Mouse (Mus musculus) CH12.LX (cell line): ENCODE data around the gene Barx1. TPM values are rescaled to one million over a fixed set of nuclear protein-coding genes. Genes with fewer than 3 reads are reported as not detected.

Source experiments
- DNase-seq: peaks from one replicate; pipeline ENCODE4 v3.0.0-alpha.2; 2013; ENCODE audit errors: extremely low read depth
- H3K27ac ChIP-seq: 2 replicates; pipeline ENCODE4 v1.5.1; 2012; ENCODE audit warnings: low read depth, mild to moderate bottlenecking, control low read depth, moderate library complexity; ENCODE audit not compliant: insufficient read depth
- H3K27me3 ChIP-seq: replicated peaks from 2 replicates; pipeline ENCODE3; 2012; ENCODE audit warnings: inconsistent platforms
- H3K36me3 ChIP-seq, 2 experiments: replicated peaks in 1 of 2; 2 replicates each; pipeline versions ENCODE3 to v1.6.1; 2012; ENCODE audit warnings: inconsistent platforms in 1 of 2, low read length in 1 of 2, mild to moderate bottlenecking in 1 of 2, mixed read lengths in 1 of 2, moderate library complexity in 1 of 2; ENCODE audit not compliant: control insufficient read depth in 1 of 2, insufficient read depth in 1 of 2
- H3K4me1 ChIP-seq, 2 experiments: 2 replicates each; pipeline ENCODE4 v1.6.1; 2012; ENCODE audit warnings: inconsistent platforms in 1 of 2, moderate library complexity in 1 of 2; ENCODE audit not compliant: insufficient read depth in 2 of 2, control insufficient read depth in 1 of 2
- H3K4me2 ChIP-seq: 2 replicates; pipeline ENCODE4 v1.6.1; 2012; ENCODE audit warnings: low read depth, mild to moderate bottlenecking, control low read depth; ENCODE audit not compliant: poor library complexity, insufficient read depth, severe bottlenecking
- H3K4me3 ChIP-seq, 3 experiments: fragments of 150-350 bp in 1 of 3; sonication (generic) in 1 of 3; replicated peaks in 1 of 3; 2 replicates each; pipeline versions ENCODE3 to v1.5.1; 2011 to 2012; ENCODE audit warnings: low read depth in 2 of 3, low read length in 2 of 3, mild to moderate bottlenecking in 2 of 3, moderate library complexity in 2 of 3, control low read depth in 1 of 3, improper control_type of control experiment in 1 of 3, inconsistent platforms in 1 of 3, mixed read lengths in 1 of 3; ENCODE audit not compliant: poor library complexity in 1 of 3
- H3K79me2 ChIP-seq: replicated peaks from 2 replicates; pipeline ENCODE4 v1.6.1; 2012; ENCODE audit warnings: mild to moderate bottlenecking, moderate library complexity; ENCODE audit not compliant: control insufficient read depth, poor library complexity, insufficient read depth, severe bottlenecking; ENCODE audit errors: extremely low read depth
- H3K9ac ChIP-seq: 2 replicates; pipeline ENCODE4 v1.6.1; 2012; ENCODE audit warnings: low read depth, mild to moderate bottlenecking, control low read depth, moderate library complexity; ENCODE audit not compliant: insufficient read depth
- H3K9me3 ChIP-seq: replicated peaks from 2 replicates; pipeline ENCODE3; 2012; ENCODE audit warnings: low read length, inconsistent platforms, mixed read lengths
- BHLHE40 ChIP-seq: IDR thresholded peaks from 2 replicates; pipeline ENCODE4 v1.6.1; 2011; ENCODE audit warnings: mild to moderate bottlenecking, low read depth, low read length, improper control_type of control experiment
- CHD1 ChIP-seq: IDR thresholded peaks from 2 replicates; pipeline ENCODE4 v1.6.1; 2012; ENCODE audit warnings: low read depth, low read length, improper control_type of control experiment, inconsistent platforms
- CHD2 ChIP-seq: IDR thresholded peaks from 2 replicates; pipeline ENCODE4 v1.6.1; 2011; ENCODE audit warnings: low read length, improper control_type of control experiment
- CTCF ChIP-seq, 2 experiments: IDR thresholded peaks in 1 of 2; conservative IDR thresholded peaks in 1 of 2; 2 replicates each; pipeline ENCODE4 v1.5.1; 2011 to 2012; ENCODE audit warnings: low read depth in 2 of 2, low read length in 2 of 2, improper control_type of control experiment in 1 of 2, inconsistent platforms in 1 of 2, mild to moderate bottlenecking in 1 of 2, moderate library complexity in 1 of 2
- ELF1 ChIP-seq: IDR thresholded peaks from 2 replicates; pipeline ENCODE4 v1.6.1; 2014; ENCODE audit warnings: low read depth, mild to moderate bottlenecking, inconsistent platforms, low read length, improper control_type of control experiment
- ETS1 ChIP-seq: conservative IDR thresholded peaks from 2 replicates; pipeline ENCODE4 v1.6.1; 2012; ENCODE audit warnings: low read depth, mild to moderate bottlenecking, inconsistent platforms, low read length, improper control_type of control experiment, moderate library complexity
- JUN ChIP-seq: IDR thresholded peaks from 2 replicates; pipeline ENCODE4 v1.6.1; 2011; ENCODE audit warnings: low read depth, mild to moderate bottlenecking, low read length, improper control_type of control experiment, moderate library complexity; ENCODE audit not compliant: insufficient read depth
- JUND ChIP-seq: conservative IDR thresholded peaks from 2 replicates; pipeline ENCODE4 v1.6.1; 2011; ENCODE audit warnings: low read depth, low read length, improper control_type of control experiment
- MAZ ChIP-seq: IDR thresholded peaks from 2 replicates; pipeline ENCODE4 v1.6.1; 2012; ENCODE audit warnings: low read depth, mild to moderate bottlenecking, inconsistent platforms, low read length, improper control_type of control experiment, moderate library complexity
- MXI1 ChIP-seq: IDR thresholded peaks from 2 replicates; pipeline ENCODE4 v1.6.1; 2011; ENCODE audit warnings: mild to moderate bottlenecking, low read depth, low read length, improper control_type of control experiment
- NRF1 ChIP-seq: IDR thresholded peaks from 2 replicates; pipeline ENCODE4 v1.6.1; 2014; ENCODE audit warnings: low read depth, mild to moderate bottlenecking, inconsistent platforms, low read length, improper control_type of control experiment, moderate library complexity
- POLR2AphosphoS2 ChIP-seq: IDR thresholded peaks from 2 replicates; pipeline ENCODE4 v1.6.1; 2011; ENCODE audit warnings: low read depth, low read length, improper control_type of control experiment
- SIN3A ChIP-seq: IDR thresholded peaks from 2 replicates; pipeline ENCODE4 v1.6.1; 2012; ENCODE audit warnings: low read length, improper control_type of control experiment, inconsistent platforms
- TBP ChIP-seq: conservative IDR thresholded peaks from 2 replicates; pipeline ENCODE4 v1.6.1; 2011; ENCODE audit warnings: low read depth, low read length, improper control_type of control experiment
- USF1 ChIP-seq: IDR thresholded peaks from 2 replicates; pipeline ENCODE4 v1.6.1; 2014; ENCODE audit warnings: low read depth, mild to moderate bottlenecking, inconsistent platforms, low read length, improper control_type of control experiment
- ZC3H11A ChIP-seq: IDR thresholded peaks from 2 replicates; pipeline ENCODE4 v1.6.1; 2012; ENCODE audit warnings: low read depth, mild to moderate bottlenecking, inconsistent platforms, low read length, improper control_type of control experiment
- ZKSCAN1 ChIP-seq: IDR thresholded peaks from 2 replicates; pipeline ENCODE4 v1.6.1; 2012; ENCODE audit warnings: low read depth, inconsistent platforms, low read length, improper control_type of control experiment, borderline replicate concordance
- ZMIZ1 ChIP-seq: IDR thresholded peaks from 2 replicates; pipeline ENCODE4 v1.6.1; 2012; ENCODE audit warnings: low read depth, mild to moderate bottlenecking, inconsistent platforms, low read length, improper control_type of control experiment
- dilution Hi-C: fragments of 300-500 bp; cut with MboI; formaldehyde crosslinking; loops from 2 replicates; pipeline ENCODE4 v1.14.3; 2020; ENCODE audit warnings: low sequenced_read_pairs; ENCODE audit not compliant: extremely low pct_unique_long_range_greater_than_20kb, extremely low pct_ligation_motif_present
- in situ Hi-C: fragments of 300-500 bp; cut with MboI; formaldehyde crosslinking; loops from 3 replicates; pipeline ENCODE4 v1.14.3; 2019; ENCODE audit warnings: low sequenced_read_pairs, low pct_ligation_motif_present, low pct_unique_long_range_greater_than_20kb, mixed read lengths
- polyA plus RNA-seq: library from polyadenylated mRNA; unstranded; fragments of >175 nt; gene quantifications from 2 replicates; pipeline ENCODE4 v1.2.1, GENCODE M21; 2012; ENCODE audit warnings: low read depth; ENCODE audit not compliant: insufficient read length
- total RNA-seq, 2 experiments: library from RNA; depleted of rRNA; stranded (reverse); fragments of 300-350 nt in 1 of 2; fragments of >200 nt in 1 of 2; gene quantifications; 2 replicates each; pipeline ENCODE4 v1.2.3; 2012 to 2014

Barx1 gene
- total and polyA plus RNA-seq, 3 experiments, result not detected

DNA sequence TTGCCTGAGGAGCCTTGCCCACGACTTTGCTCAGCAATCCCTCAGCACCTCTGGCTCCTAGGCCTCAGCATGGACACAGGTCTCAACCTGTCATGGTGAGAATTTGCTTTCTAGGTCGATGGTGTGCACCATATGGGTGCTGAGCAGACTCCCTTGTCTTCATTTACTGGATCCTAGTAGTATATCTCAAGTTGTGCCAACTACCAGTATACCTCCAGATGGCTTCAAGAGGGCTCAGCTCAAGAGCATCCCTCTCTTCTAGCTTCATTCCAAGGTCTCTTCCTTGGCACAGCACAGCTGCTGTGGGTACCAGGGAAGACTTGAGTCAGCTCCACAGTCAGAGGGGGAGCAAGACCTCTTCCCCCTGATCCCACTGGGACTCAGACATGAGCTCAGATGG lies 29.2 kb downstream of the Barx1 start:
- TF ChIP-seq MAZ, result no peak
- TF ChIP-seq TBP, result no peak
- TF ChIP-seq ZC3H11A, result no peak
- no peak for TF ChIP-seq CHD2
- no peak for TF ChIP-seq BHLHE40
- TF ChIP-seq ELF1, result no peak
- no peak for TF ChIP-seq JUND
- no peak for TF ChIP-seq ZKSCAN1
- no peak for TF ChIP-seq ETS1
- TF ChIP-seq NRF1, result no peak
- TF ChIP-seq CHD1, result no peak
- no peak for TF ChIP-seq CTCF (conservative IDR thresholded peaks at IDR 0.05 in 1 of 2, IDR thresholded peaks at IDR 0.05 in 1 of 2; ENCODE audit: low read depth in 2 of 2, low read length in 2 of 2)
- TF ChIP-seq JUN, result no peak
- TF ChIP-seq, all 38 proteins: peak for 0
- H3K36me3 ChIP-seq, result no peaks in the 10 kb centered on the region
- H3K4me3 ChIP-seq, result no peak overlapping the region
- no peak overlapping the region for H3K9ac ChIP-seq
- DNase-seq, result no peak
- H3K4me1 ChIP-seq, result peaks cover 0 to 7% of the 10 kb centered on the region in 2 experiments; a peak in 1 of 4 replicates
- dilution Hi-C loops (no loop called here), in situ Hi-C loops (no loop called here)
- no peak overlapping the region for H3K4me2 ChIP-seq
- peaks cover 31% of the 10 kb centered on the region for H3K27me3 ChIP-seq
- no peak overlapping the region for H3K27ac ChIP-seq
- H3K9me3 ChIP-seq, result peaks cover 11% of the 10 kb centered on the region
- no peaks in the 10 kb centered on the region for H3K79me2 ChIP-seq

DNA sequence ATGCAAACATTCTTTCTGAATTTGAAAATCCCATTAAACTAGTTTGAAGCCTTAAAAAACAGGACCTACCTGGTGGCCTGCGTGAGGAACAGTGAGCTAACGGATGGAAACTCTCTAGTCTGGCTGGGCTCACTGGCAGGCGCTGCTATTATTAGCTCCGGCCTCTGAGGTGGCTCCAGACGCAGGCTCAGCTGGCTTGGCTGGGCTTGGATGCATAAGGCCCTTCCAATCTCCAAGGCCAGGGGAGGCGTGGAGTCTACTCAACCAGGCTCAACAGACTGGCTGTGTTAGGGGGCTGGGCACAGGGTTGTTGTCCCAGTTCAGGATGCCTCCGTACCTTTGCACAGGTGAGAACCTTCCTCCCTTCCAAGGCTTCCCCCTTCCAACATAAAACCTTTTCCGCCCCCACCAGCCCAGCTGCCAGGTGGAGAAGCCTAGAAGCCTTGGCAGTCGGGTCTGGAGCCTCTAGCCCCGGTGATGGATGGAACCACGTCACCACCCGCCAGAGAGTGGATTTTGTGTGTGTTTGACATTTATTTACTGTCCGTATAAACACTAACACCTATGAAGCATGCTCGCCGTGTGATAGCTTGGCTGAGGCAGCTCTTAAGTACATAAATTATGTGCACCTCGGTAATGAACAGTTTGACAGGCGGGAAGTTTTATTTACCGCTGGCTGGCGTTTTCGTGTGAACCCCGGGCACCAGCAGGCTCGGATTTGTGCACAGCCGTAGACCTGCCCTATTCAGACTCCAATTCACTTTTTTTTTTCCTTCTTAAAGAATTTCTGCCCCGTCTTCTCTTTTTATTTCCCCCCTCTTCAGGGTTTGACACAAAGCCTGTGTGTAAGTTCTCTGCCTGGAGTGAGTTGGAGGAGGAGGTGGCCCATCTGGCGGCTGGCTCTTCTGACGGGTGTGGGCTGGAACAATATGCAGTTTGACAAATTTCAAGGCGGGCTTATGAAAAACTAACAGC lies 31.6 kb downstream of the Barx1 start:
- Histone ChIP-seq H3K27me3 (peaks cover 16% of the 10 kb centered on the region), H3K79me2 (no peaks in the 10 kb centered on the region), H3K9me3 (peaks cover 11% of the 10 kb centered on the region), H3K4me1 (peaks cover 0 to 18% of the 10 kb centered on the region in 2 experiments; a peak in 2 of 4 replicates), H3K4me2 (no peak overlapping the region), H3K36me3 (no peaks in the 10 kb centered on the region), H3K9ac (no peak overlapping the region), H3K4me3 (no peak overlapping the region), H3K27ac (no peak overlapping the region)
- DNase-seq, result no peak
- dilution Hi-C loops, result no loop called here
- TF ChIP-seq MXI1 (no peak), CHD2 (no peak), CTCF (conservative IDR thresholded peaks at IDR 0.05 in 1 of 2, IDR thresholded peaks at IDR 0.05 in 1 of 2; ENCODE audit: low read depth in 2 of 2, low read length in 2 of 2) (no peak), SIN3A (no peak), USF1 (no peak), POLR2AphosphoS2 (no peak), ZC3H11A (no peak), ZKSCAN1 (no peak), ZMIZ1 (no peak), BHLHE40 (no peak)
- in situ Hi-C loops, result no loop called here
